Mouse (Mus musculus): ENCODE measurements at regions not wholly inside any gene's neighbourhood (a gene's known extent, or its start where the extent isn't known, plus 50 kb on each side); places are given as distances from the start of the nearest gene placed in this dataset.

DNA sequence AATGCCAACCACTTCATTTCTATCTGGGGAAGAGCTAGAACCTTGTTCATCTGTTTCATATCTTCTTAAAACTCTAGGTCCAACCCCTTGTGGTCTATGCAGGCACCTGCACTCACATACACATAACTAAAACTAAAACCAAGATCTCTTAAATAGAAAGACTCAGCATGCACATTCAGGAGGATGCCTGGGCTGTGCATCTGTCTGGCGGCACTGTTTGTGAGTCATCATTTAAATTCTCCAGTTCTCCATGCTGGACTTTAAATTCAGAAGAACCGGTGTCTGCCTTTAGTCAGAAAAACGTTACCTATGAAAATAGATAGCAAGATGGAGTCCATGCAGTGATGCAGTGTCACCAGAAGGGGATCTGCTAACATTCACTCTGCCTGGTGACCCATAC is 314.5 kb downstream of the Hs3st1 start:
- TF ChIP-seq CTCF (conservative IDR thresholded peaks at IDR 0.05; ENCODE audit: insufficient read depth, insufficient read length, low read depth, low read length) (no peak), POLR2A (IDR thresholded peaks at IDR 0.05; ENCODE audit: low read depth, low read length) (no peak)

All from kidney, adult 2 months (tissue).